Mouse (Mus musculus) lung, embryonic 14.5 days (tissue): ENCODE measurements at regions not wholly inside any gene's neighbourhood (a gene's known extent, or its start where the extent isn't known, plus 50 kb on each side); places are given as distances from the start of the nearest gene placed in this dataset.

Experiments used
- ATAC-seq: fragments of 200-750 bp; cut with Nextera tagmentation; 2 replicates; pipeline ENCODE4 v1.8.0; 2017; ENCODE audit warnings: mild to moderate bottlenecking, moderate TSS enrichment, moderate library complexity; ENCODE audit not compliant: insufficient read depth
- DNase-seq: peaks from one replicate; pipeline ENCODE4 v3.0.0-alpha.2; 2015
- H3K27ac ChIP-seq: fragments of 300-500 bp; sonication (generic); 2 replicates; pipeline ENCODE4 v1.5.1; 2014; ENCODE audit warnings: low read depth, mild to moderate bottlenecking, moderate library complexity
- H3K27me3 ChIP-seq: fragments of 300-500 bp; sonication (generic); 2 replicates; pipeline ENCODE4 v1.6.1; 2014; ENCODE audit warnings: low read length, control low read depth; ENCODE audit not compliant: insufficient read depth
- H3K36me3 ChIP-seq: fragments of 300-500 bp; sonication (generic); 2 replicates; pipeline ENCODE4 v1.6.1; 2014; ENCODE audit warnings: control low read depth; ENCODE audit not compliant: insufficient read depth
- H3K4me1 ChIP-seq: fragments of 300-500 bp; sonication (generic); 2 replicates; pipeline ENCODE4 v1.6.1; 2014; ENCODE audit warnings: antibody characterized with exemption, control low read depth; ENCODE audit not compliant: insufficient read depth
- H3K4me2 ChIP-seq: fragments of 300-500 bp; sonication (generic); 2 replicates; pipeline ENCODE4 v1.6.1; 2014; ENCODE audit warnings: mild to moderate bottlenecking
- H3K4me3 ChIP-seq: fragments of 300-500 bp; sonication (generic); 2 replicates; pipeline ENCODE4 v1.5.1; 2014; ENCODE audit warnings: low read depth, low read length
- H3K9ac ChIP-seq: fragments of 300-500 bp; sonication (generic); 2 replicates; pipeline ENCODE4 v1.6.1; 2014
- H3K9me3 ChIP-seq: fragments of 300-500 bp; sonication (generic); 2 replicates; pipeline ENCODE4 v1.6.1; 2016; ENCODE audit warnings: low read depth, low read length, control low read depth
- CTCF ChIP-seq: IDR thresholded peaks from 2 replicates; pipeline ENCODE4 v1.5.1; 2016; ENCODE audit warnings: antibody characterized with exemption, low read depth
- WGBS: fragments of 180-500 bp; shearing (Covaris S2); extraction: QIAGEN DNeasy Blood & Tissue Kit; methylation state at CpG from one replicate; pipeline ENCODE4 v1.1.7; 2014; 5-methylcytosine and 5-hydroxymethylcytosine counted together

- Histone ChIP-seq H3K4me2 (no peak overlapping the region), H3K4me1 (no peaks in the 10 kb centered on the region), H3K27ac (no peak overlapping the region), H3K9ac (no peak overlapping the region), H3K36me3 (no peaks in the 10 kb centered on the region), H3K9me3 (no peaks in the 10 kb centered on the region), H3K27me3 (no peaks in the 10 kb centered on the region), H3K4me3 (no peak overlapping the region)
- DNase-seq, result peak; percentile 78
- peak; percentile 91 for ATAC-seq
- 38% methylated on average over 5 of the region's 5 CpGs for WGBS
- no peak for TF ChIP-seq CTCF
Observed at GRCm38 (mm10) chr8:41485163-41485562, 68.3 kb upstream of the Frg1 start.

DNA sequence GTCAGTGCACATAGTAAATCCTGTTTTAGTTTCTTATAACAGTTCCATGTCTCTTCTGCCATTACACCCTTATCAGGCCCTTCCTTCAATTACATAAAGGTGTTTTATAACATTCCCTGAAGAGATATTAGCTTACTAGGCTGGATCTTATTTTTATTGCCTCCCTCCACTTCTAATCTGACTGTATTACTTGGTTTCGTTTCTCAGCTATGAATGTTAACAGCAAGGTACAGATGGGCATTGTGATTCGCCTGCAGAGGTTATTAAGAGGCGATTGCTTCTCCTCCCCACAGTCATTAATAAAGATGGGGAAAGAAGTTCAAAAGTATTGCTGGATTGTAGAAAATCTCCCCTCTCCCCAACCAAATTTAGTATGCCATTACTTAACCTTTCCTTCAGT is 66.4 kb upstream of the Frg1 start:
- ATAC-seq (no peak), DNase-seq (no peak)
- 78% methylated on average over 3 of the region's 3 CpGs for WGBS
- Histone ChIP-seq H3K36me3 (no peaks in the 10 kb centered on the region), H3K27me3 (no peaks in the 10 kb centered on the region), H3K9ac (no peak overlapping the region), H3K27ac (no peak overlapping the region), H3K4me3 (no peak overlapping the region), H3K4me2 (no peak overlapping the region), H3K9me3 (no peaks in the 10 kb centered on the region), H3K4me1 (no peaks in the 10 kb centered on the region)
- TF ChIP-seq CTCF, result no peak

DNA sequence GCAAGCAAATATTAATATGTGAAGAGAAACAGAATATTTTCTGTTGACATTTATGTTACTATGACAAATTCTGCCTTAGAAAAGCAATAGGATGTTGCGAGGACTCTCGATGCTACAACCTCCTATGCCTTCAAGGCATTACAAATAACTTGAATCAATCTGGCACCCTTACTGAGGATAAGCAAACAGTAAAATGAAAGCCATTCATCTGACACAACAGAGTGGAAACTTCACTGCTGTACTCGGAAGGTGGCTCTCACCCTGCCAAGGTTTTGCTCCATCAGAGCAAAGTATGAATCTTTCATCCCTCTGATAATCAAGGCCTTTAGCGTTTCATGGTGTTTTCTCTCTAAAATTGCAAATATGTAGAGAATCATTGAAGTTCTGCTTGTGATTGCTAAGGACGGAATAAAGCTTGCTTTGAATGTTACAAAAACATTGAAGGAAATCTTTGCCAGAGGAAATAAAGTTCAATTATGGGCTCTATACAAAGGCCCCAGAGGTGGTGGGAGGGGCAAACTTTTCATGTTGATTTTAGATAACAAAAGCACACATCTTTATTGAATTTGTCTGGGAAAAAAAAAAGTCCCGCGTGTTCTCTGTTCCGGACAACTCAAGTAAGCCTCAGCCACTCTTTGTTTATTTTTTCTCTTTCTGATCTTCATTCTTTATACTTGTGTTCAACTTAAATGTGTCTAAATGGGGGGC is 56.3 kb upstream of the Frg1 start:
- Histone ChIP-seq H3K4me3 (no peak overlapping the region), H3K4me2 (peak overlapping the region; percentile 25; the same call in 1 of the 2 replicates), H3K9me3 (no peaks in the 10 kb centered on the region), H3K27me3 (no peaks in the 10 kb centered on the region), H3K9ac (no peak overlapping the region), H3K27ac (no peak overlapping the region), H3K4me1 (no peaks in the 10 kb centered on the region), H3K36me3 (no peaks in the 10 kb centered on the region)
- ATAC-seq (no peak), DNase-seq (peak; percentile 33)
- 30% methylated on average over 8 of the region's 8 CpGs for WGBS
- no peak for TF ChIP-seq CTCF

- no peak overlapping the region for H3K27ac ChIP-seq
- DNase-seq (no peak), ATAC-seq (no peak)
- H3K4me2 ChIP-seq, result no peak overlapping the region
- no peaks in the 10 kb centered on the region for H3K36me3 ChIP-seq
- H3K4me3 ChIP-seq, result no peak overlapping the region
- WGBS, result 93% methylated on average over 3 of the region's 3 CpGs
- TF ChIP-seq CTCF, result no peak
- no peaks in the 10 kb centered on the region for H3K9me3 ChIP-seq
- H3K4me1 ChIP-seq, result no peaks in the 10 kb centered on the region
- no peaks in the 10 kb centered on the region for H3K27me3 ChIP-seq
- no peak overlapping the region for H3K9ac ChIP-seq
Observed at GRCm38 (mm10) chr8:41472233-41472632, 55.4 kb upstream of the Frg1 start.
